Comparison of ENCODE assay signal across 17 mouse cellular contexts in the genomic region with DNA sequence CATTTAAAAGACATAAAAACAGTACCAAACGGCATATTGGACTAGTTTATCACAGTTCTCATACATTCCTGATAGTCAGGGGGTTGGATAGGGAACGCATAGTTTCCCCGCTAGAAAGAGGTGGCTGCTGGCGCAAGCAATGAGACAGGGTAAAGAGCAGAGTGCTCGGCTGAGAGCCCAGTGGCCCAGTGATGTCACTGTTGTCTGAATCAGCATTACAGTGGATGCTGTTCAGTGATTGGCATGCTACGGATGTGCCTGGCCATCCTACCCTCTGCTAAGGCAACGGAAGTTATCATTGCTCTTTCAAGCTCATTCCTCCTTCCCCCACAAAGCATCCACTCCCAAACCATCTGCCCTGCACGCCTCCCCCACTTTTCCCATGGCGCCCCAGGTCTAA. TPM values are rescaled to one million over a fixed set of nuclear protein-coding genes. Genes with fewer than 3 reads are reported as not detected.
DNase-seq lines count a peak whose midpoint lies in the region; ATAC-seq lines count a peak whose summit lies in the region.
"Had no signal": no experiment of that assay in that cellular context is flagged by ENCODE, and none has a peak within 500 bp of the region (broad histone marks: within the 10 kb centered on the region; RNA-seq: fewer than 3 reads in every experiment).

No protein-coding gene starts in this region.

- DNase-seq in frontal cortex, adult 2 months (ENCODE audit: extremely low spot score in 1 of 2, low spot score in 1 of 2) = no peak
- peak; percentile 39 to 44 for DNase-seq in kidney, adult 8-10 months
- no peak for DNase-seq in kidney, postnatal 14 days
- peak; percentile 57 to 64 for DNase-seq in kidney, postnatal 36 days
- DNase-seq: adrenal gland, adult 8-10 months; cerebellum, adult 8-10 months; gastrocnemius, postnatal 10 days; heart, postnatal 36 days; midbrain, embryonic 14.5 days; thymus, postnatal 36 days had no signal

- ATAC-seq in frontal cortex, adult (ENCODE audit: low TSS enrichment) = peak; percentile 36; the same call in 1 of the 2 replicates
- ATAC-seq in megakaryocyte, adult 5-6 weeks (ENCODE audit: poor library complexity, severe bottlenecking) = no peak
- ATAC-seq: hindbrain, embryonic 16.5 days had no signal

- peaks cover 5% of the 10 kb centered on the region; the same call in 1 of the 2 replicates for H3K9me3 ChIP-seq in megakaryocyte, embryonic 14.5 days

- H3K4me3 ChIP-seq in megakaryocyte, embryonic 14.5 days (replicated peaks) = peak overlapping the region; percentile 29
- H3K4me3 ChIP-seq: erythroblast, embryonic 14.5 days; layer of hippocampus, adult 2 months had no signal

- H3K27me3 ChIP-seq in megakaryocyte, embryonic 14.5 days (replicated peaks) = peaks cover 15% of the 10 kb centered on the region

- H3K4me1 ChIP-seq in megakaryocyte, embryonic 14.5 days = no peaks in the 10 kb centered on the region

- H3K36me3 ChIP-seq in megakaryocyte, embryonic 14.5 days (replicated peaks; ENCODE audit: low read length) = no peaks in the 10 kb centered on the region

RNA-seq across cellular contexts. Expression of a gene that starts 32.6 kb away (rescaled TPM):
- polyA plus RNA-seq in frontal cortex, adult 2 months (2012; rRNA removed) = 21.3 and 22.5 TPM in 2 replicates
- polyA plus RNA-seq in megakaryocyte, embryonic 14.5 days (2012; ENCODE audit: insufficient read depth, low replicate concordance) = not detected in 2 replicates
- total RNA-seq in megakaryocyte, adult 5-6 weeks (2015) = not detected in 2 replicates
- total RNA-seq in megakaryocyte, adult 5-6 weeks (2017) = not detected in 2 replicates
- total RNA-seq: common myeloid progenitor, adult 5-6 weeks had no signal
- polyA plus RNA-seq: erythroblast, embryonic 14.5 days had no signal

Comparison
In these comparisons a context has a peak if more than half of its experiments do, and no peak if none do; other contexts are left out.
1. DNase-seq: peak in kidney, adult 8-10 months (2 of 2) and kidney, postnatal 36 days (2 of 2); none in frontal cortex, adult 2 months (0 of 2) and kidney, postnatal 14 days (single experiment).
2. RNA of a gene that starts 32.6 kb away (polyA plus RNA-seq): 21.3 to 22.5 TPM in frontal cortex, adult 2 months; not detected in megakaryocyte, embryonic 14.5 days; every median in the first group is over 10 times any median in the second.